Mouse (Mus musculus) adrenal gland, adult 8-10 months (tissue): ENCODE measurements around the gene Rab17. TPM values are rescaled to one million over a fixed set of nuclear protein-coding genes. Genes with fewer than 3 reads are reported as not detected.

ENCODE experiments used
- DNase-seq: peaks from one replicate; pipeline ENCODE4 v3.0.0; 2022
- total RNA-seq, 4 experiments: library from RNA; stranded (reverse); gene quantifications; 2 replicates each; pipeline ENCODE4 v1.2.4; 2022

Gene Rab17
- total RNA-seq, 4 experiments from 2014 or later: not detected

DNA sequence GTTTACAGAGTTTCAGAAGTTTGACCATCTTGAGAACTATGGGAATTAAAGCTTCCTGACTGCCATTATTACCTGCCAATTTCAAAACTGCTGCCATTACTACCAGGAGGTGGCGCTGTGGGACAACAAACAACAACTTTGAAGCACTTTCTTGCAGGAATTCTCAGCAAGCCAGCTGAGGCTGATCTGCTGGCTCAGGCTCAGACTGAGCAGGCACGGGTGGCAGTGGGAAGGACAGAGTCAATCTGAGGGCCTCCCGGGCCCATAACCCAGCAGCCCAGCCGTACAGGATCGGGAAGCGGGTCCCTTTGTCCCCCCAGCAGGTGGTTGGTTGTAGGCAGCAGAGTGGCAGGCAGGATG is 40.9 kb downstream of the Rab17 start:
- DNase-seq: peak; percentile 67

DNA sequence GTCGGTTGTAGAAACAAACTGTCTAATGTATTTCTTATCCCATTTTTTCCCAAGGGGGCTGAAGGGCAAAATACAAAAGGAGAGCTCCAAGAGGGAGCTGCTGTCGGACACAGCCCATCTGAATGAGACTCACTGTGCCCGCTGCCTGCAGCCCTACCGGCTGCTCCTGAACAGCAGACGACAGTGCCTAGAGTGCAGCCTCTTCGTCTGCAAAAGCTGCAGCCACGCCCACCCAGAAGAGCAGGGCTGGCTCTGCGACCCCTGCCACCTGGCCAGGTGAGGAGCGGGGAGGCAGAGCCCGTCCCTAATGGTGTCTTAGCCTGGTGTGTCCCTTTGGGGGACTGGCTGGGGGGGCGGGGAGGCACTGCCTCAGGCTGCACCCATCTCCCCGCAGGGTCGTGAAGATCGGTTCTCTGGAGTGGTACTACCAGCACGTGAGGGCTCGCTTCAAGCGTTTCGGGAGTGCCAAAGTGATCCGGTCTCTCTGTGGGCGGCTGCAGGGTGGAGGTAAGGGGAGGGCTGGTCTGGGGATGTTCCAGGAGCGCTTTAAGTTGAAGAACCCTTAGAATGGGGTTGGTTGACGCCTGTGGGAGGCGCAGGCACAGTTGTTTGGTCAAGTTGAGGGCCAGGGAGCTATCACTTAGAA is 41.4 kb downstream of the Rab17 start:
- no peak for DNase-seq

GRCm38 (mm10) chr1:90927308-90927707 is 42.2 kb downstream of the Rab17 start:
- DNase-seq: no peak

DNA sequence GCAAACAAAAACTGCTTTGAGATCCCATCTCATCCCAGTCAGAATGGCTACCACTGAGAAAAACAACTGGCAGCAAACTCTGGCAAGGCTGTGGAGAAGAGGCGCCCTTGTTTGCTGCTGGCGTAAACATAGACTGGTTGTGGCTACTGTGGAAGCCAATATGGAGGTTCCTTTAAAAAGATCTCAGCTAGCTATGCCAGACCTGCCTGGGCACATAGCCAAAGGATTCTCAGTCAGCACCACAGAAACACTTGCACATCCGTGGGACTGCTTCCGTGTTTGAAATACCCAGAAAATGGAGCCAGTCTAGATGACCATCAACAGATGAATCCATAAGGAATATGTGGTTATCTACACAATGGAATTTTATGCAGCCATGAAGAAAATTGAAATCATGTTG is 43.4 kb downstream of the Rab17 start:
- no peak for DNase-seq

DNA sequence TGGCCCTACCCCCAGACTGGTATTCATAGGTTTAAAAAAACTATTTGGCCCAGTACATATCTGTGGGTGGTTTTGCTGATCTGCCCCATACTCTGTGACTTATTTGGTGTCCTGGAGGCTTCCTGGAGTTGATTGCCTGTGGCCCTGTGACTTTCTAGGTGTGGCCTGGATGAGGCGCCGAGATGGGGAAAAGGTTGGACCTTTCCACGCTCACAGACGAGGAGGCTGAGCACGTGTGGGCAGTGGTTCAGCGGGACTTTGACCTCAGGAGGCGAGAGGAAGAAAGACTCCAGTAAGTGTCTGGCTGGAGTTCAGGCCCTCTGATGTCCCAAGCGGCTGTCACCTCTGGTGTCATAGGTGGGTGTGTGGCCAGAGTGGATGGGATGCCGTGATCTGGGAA is 47.8 kb downstream of the Rab17 start:
- DNase-seq: no peak

- no peak for DNase-seq
These were observed 52.0 kb downstream of the Rab17 start for GRCm38 (mm10) chr1:90917509-90917908.

DNA sequence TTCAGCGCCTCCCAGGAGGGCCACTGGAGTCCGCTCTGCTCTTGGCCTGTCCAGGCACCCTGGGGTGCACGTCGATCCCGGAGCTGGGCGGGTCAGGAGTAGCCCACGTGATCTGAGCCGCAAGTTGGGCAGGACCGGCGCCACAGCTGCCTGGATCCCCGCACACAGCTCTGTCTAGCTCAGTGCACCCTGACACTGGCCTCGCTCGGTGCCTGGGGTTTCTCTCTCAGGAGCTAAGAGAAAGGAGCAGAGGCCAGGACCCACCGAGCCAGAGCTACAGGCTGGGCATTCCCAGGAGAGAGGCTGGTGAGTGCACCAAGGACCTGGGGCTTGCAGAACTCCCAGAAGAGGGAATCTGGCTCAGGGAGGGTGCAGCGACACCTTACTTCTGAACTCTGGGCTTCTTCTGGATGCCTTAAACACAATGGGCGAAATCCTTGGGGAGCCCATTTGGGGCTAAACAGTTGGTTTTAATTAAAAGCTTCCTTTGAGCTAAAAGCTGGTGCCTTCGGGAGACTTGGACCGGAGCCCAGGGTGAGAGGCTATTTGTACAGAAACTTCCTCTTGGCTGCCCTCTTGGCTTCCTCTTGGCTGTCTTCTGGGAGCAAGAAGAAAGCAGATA is 54.4 kb downstream of the Rab17 start, which contains the start of gene Mlph:
Gene Mlph (plus strand): TSS at position 138 of the 622 bp plus-strand sequence.
- no peak for DNase-seq

DNA sequence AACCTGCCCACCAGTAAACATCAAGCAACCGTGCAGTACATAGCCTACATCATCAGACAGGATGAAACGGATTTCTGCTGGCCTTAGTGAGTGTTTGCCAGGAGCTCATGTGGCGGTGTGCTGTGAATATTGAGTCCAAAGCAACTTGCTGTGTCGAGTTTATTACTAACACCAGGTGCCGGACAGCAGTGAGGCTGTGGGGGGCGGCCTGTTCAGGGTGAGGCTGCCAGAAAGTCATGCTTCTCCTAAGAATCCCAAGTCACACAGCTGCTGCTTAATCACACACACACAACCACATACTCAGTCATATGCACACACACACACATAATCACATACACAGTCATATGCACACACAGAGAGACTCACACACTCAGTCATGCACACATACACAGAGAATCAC is 56.2 kb downstream of the Rab17 start:
- no peak for DNase-seq

- DNase-seq: peak; percentile 55
These were observed 59.8 kb downstream of the Rab17 start for GRCm38 (mm10) chr1:90909631-90910152.

- DNase-seq: no peak
These were observed 60.3 kb downstream of the Rab17 start for GRCm38 (mm10) chr1:90909161-90909560.

Other genes starting within 250 kb of the Rab17 start
- gene Col6a3, start 125.7 kb downstream of the Rab17 start, total RNA-seq: 10 to 100 TPM; 14.7 to 40.9 (median 19.8) TPM
- 1 to 10 TPM; 3.8 to 7.5 (median 5.4) TPM for gene Mlph, start 54.6 kb downstream of the Rab17 start, total RNA-seq
- gene Prlh, start 16.6 kb downstream of the Rab17 start, total RNA-seq: not detected
- gene Lrrfip1, start 29.1 kb upstream of the Rab17 start, total RNA-seq: 10 to 100 TPM; 50.3 to 77.4 (median 59.8) TPM
- not detected for gene Rbm44, start 175.4 kb upstream of the Rab17 start, total RNA-seq
- gene Ramp1, start 210.2 kb upstream of the Rab17 start, total RNA-seq: 10 to 100 TPM in 2 of 4 experiments, 1 to 10 TPM in 2; 7.6 to 11.6 (median 10.0) TPM